Mouse (Mus musculus) stomach, postnatal 0 days (tissue): ENCODE measurements around the gene Slamf9. TPM values are rescaled to one million over a fixed set of nuclear protein-coding genes. Genes with fewer than 3 reads are reported as not detected.
A peak's percentile ranks its signal among the peaks of the same experiment; 100 is the strongest.

Experiments
- ATAC-seq: fragments of 200-750 bp; cut with Nextera tagmentation; 2 replicates; pipeline ENCODE4 v1.8.0; 2017; ENCODE audit not compliant: low FRiP score, low TSS enrichment
- DNase-seq: peaks from one replicate; pipeline ENCODE4 v3.0.0-alpha.2; 2016; ENCODE audit warnings: low spot score
- H3K27ac ChIP-seq: fragments of 300-500 bp; sonication (generic); replicated peaks from 2 replicates; pipeline ENCODE4 v1.5.1; 2014; ENCODE audit warnings: mild to moderate bottlenecking, control low read depth
- H3K27me3 ChIP-seq: fragments of 300-500 bp; sonication (generic); 2 replicates; pipeline ENCODE4 v1.6.1; 2014; ENCODE audit warnings: low read length; ENCODE audit not compliant: control insufficient read depth, insufficient read depth
- H3K36me3 ChIP-seq: fragments of 300-500 bp; sonication (generic); 2 replicates; pipeline ENCODE4 v1.6.1; 2014; ENCODE audit warnings: low read length, mixed read lengths; ENCODE audit not compliant: control insufficient read depth, insufficient read depth
- H3K4me1 ChIP-seq: fragments of 300-500 bp; sonication (generic); replicated peaks from 2 replicates; pipeline ENCODE4 v1.6.1; 2014; ENCODE audit warnings: antibody characterized with exemption; ENCODE audit not compliant: control insufficient read depth, insufficient read depth
- H3K4me2 ChIP-seq: fragments of 300-500 bp; sonication (generic); replicated peaks from 2 replicates; pipeline ENCODE4 v1.6.1; 2014; ENCODE audit warnings: low read depth, mild to moderate bottlenecking, control low read depth, moderate library complexity
- H3K4me3 ChIP-seq: fragments of 300-500 bp; sonication (generic); 2 replicates; pipeline ENCODE4 v1.5.1; 2014; ENCODE audit warnings: low read depth, low read length, control low read depth
- H3K9ac ChIP-seq: fragments of 300-500 bp; sonication (generic); 2 replicates; pipeline ENCODE4 v1.6.1; 2014; ENCODE audit warnings: mild to moderate bottlenecking, low read length, control low read depth, mixed read lengths
- H3K9me3 ChIP-seq: fragments of 300-500 bp; sonication (generic); 2 replicates; pipeline ENCODE4 v1.6.1; 2016; ENCODE audit warnings: low read length; ENCODE audit not compliant: control insufficient read depth
- CTCF ChIP-seq: IDR thresholded peaks from 2 replicates; pipeline ENCODE4 v1.5.1; 2016; ENCODE audit warnings: antibody characterized with exemption, low read depth, mild to moderate bottlenecking, moderate library complexity
- EP300 ChIP-seq: optimal IDR thresholded peaks from 2 replicates; pipeline ENCODE3; 2016; ENCODE audit warnings: antibody characterized with exemption
- WGBS: fragments of 180-500 bp; shearing (Covaris S2); extraction: QIAGEN DNeasy Blood & Tissue Kit; methylation state at CpG from one replicate; pipeline ENCODE4 v1.1.7; 2014; 5-methylcytosine and 5-hydroxymethylcytosine counted together
- polyA plus RNA-seq: library from polyadenylated mRNA; unstranded; fragments of >200 nt; fragmentation: Nextera tagmentation; extraction: Ambion mirVana; gene quantifications from 2 replicates; pipeline ENCODE4 v1.2.1, GENCODE M21; 2015

Gene Slamf9
- polyA plus RNA-seq, 1 experiment from 2014 or later = 1.8 TPM

DNA sequence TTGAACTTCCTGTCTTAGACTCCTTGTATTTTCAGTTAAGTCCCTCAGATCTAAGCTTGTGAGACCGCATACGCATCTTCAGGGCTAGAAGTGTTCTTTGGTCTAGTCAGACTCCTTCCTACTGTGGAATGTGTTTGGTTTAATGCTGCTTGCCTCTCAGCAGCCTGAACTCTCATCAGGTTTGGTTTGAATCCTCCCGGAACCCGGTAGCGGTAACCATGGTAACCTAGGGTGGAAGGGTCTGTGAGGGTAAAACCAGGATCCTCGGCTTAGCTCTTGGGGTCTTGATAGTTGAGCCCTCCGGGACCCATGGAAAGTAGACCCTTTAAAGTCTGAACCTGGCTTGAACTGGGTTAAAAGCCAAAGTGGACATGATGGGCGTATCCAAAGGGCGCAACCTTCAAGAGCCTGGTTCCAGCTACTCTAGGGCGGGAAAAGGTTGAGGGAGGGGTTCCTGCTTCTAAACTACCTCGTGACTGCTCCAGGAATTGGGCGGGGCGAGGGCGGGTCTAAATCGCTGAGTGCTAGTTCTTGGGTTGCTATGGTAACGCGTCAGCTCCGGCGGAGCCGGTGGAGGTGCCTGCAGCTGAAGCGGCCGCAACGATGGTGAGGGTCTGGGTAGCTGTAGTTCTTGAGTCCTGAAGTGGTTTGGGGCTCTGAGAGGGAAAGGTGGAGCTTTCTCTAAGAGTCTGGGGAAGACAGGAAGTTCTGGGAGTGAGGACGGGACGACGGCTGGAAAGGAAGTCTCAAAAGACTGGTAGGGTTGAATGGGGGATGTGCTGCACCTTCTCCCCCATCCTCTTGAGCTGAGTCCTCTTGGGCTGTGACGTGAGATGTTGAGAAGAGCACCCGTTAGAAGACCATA is 45.6 kb downstream of the Slamf9 start, which contains the start of gene Cfap45:
Gene Cfap45, plus strand, starts transcription at position 226 of the 865 bp plus-strand sequence.
- 5% methylated on average over 28 of the region's 28 CpGs for WGBS
- Histone ChIP-seq H3K36me3 (no peaks in the 10 kb centered on the region), H3K27ac (peak within 1 kb of the TSS; percentile 20; the same call in 1 of the 2 replicates), H3K9ac (0 out of 2 replicates have a peak within 1 kb of the TSS, but pooled peaks have one; percentile 9), H3K9me3 (no peaks in the 10 kb centered on the region), H3K4me1 (no peaks in the 10 kb centered on the region), H3K27me3 (no peaks in the 10 kb centered on the region), H3K4me2 (peak within 1 kb of the TSS; percentile 52), H3K4me3 (peak within 1 kb of the TSS; percentile 32)
- DNase-seq = peak; percentile 94
- no peak for TF ChIP-seq CTCF
- TF ChIP-seq EP300 = no peak
- peak; percentile 84 for ATAC-seq

DNA sequence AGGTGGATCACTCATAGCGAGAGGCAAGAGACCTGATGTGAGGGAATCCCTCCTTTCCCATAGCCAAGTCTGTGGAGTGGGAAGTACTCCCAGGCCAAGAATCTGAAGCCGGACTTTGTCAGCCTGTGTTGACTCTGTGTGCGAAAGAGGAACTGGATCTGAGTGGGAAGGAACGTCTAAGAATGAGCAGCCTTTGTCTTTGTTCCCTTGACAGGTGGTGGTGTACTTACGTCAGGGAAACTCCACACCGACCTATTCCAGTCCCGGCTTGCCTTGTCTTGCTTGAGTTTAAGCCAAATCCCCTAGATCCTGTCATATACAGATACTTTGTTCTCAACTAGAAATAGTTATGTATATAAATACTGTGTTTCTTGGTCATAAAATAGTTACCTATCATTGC is 47.4 kb downstream of the Slamf9 start:
- TF ChIP-seq CTCF (no peak), EP300 (no peak)
- Histone ChIP-seq H3K9me3 (no peaks in the 10 kb centered on the region), H3K4me1 (no peaks in the 10 kb centered on the region), H3K27ac (peak overlapping the region; percentile 31), H3K4me3 (no peak overlapping the region), H3K4me2 (no peak overlapping the region), H3K36me3 (no peaks in the 10 kb centered on the region), H3K27me3 (no peaks in the 10 kb centered on the region), H3K9ac (no peak overlapping the region)
- DNase-seq = peak; percentile 46
- 45% methylated on average over 7 of the region's 7 CpGs for WGBS
- ATAC-seq = peak; percentile 61

DNA sequence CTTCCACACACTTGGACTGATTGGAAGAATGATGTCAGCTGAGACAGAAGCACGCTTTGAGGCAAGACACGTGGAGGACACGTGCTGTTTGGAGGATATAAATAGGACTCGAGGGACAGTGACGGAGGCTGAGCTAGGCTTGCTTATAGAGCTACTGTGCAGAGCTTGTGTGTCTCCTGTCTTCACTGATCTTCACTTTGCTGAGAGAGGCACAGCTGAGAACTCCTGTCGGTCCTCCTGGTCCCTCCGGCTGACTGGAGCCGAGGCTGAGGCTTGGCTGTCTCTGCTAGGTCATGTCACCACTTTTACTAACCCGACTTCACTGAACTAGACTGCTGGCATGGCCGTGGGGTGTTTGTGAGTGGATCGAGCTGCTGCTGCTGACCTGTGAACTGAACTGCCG is 48.5 kb downstream of the Slamf9 start:
- no peak for ATAC-seq
- H3K27ac ChIP-seq = no peak overlapping the region; the same call in 1 of the 2 replicates
- 38% methylated on average over 12 of the region's 12 CpGs for WGBS

DNA sequence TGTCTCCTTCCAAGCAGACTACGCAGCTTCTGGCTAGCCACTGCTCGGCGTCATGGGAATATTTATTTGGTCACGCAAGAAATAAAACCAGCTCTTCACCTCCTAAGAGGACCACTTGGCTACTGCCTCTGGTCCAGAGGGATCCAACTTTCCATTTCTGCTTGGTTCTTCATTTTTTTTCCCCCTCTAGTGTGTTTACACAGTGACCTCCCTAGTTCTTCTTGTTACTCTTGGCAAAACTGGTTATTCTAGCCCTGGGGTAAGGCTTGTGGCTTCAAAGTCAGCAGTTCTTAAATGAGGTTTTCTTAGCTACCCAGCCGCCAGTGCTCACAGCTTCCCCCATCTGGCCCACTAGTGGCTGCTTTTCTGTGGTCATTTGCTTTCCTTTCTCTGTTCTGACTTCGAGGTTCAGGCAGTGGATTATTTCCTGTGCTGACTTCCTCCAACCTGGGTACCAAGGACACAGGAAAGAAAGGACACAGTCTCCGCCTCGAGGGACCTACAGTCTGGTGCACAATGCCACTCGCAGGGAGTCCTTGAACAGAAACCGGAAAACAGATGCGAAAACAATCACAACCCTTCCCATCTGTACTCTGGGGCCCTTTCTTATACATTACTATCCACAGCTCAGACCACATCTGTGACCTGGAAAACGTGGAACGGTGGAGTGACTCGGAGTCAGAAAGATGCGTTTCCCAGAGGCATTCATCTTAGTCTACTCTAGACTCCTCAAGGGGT is 50.0 kb downstream of the Slamf9 start:
- Histone ChIP-seq H3K4me2 (no peak overlapping the region), H3K27ac (peak overlapping the region; percentile 71)
- DNase-seq = peak; percentile 54

More for the DNA sequence above, 48.5 kb downstream of the Slamf9 start:
- Histone ChIP-seq H3K9ac (no peak overlapping the region), H3K36me3 (no peaks in the 10 kb centered on the region), H3K27me3 (no peaks in the 10 kb centered on the region), H3K9me3 (no peaks in the 10 kb centered on the region), H3K4me3 (no peak overlapping the region), H3K4me2 (no peak overlapping the region), H3K4me1 (no peaks in the 10 kb centered on the region)
- TF ChIP-seq CTCF = no peak
- TF ChIP-seq EP300 = no peak
- no peak for DNase-seq

DNA sequence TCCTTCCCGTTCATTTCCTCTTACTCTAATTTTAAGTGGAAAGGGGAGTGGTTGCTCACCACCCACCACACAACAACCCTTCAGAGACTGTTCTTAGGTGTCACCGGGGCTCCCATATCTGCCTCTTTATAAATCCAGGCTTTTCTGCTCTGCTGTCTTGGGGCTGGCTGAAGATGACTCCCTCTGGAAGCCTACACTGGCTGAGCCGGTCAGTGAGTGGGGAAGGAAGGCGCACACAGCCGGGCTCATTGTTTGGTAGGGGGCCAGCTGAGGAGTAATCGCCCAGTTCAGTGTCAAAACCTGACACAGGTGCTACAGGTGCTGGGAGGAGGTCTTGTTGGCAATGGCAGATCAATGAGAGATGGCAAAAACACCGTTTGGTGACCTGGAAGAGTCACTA is 50.8 kb downstream of the Slamf9 start:
- peak overlapping the region; percentile 8; the same call in 1 of the 2 replicates for H3K9ac ChIP-seq
- ATAC-seq (no peak), DNase-seq (peak; percentile 16)
- 0 out of 2 replicates have a peak overlapping the region, but pooled peaks have one; percentile 8 for H3K4me2 ChIP-seq
- H3K4me1 ChIP-seq = no peaks in the 10 kb centered on the region
- H3K4me3 ChIP-seq = no peak overlapping the region
- H3K9me3 ChIP-seq = no peaks in the 10 kb centered on the region
- 61% methylated on average over 7 of the region's 7 CpGs for WGBS
- TF ChIP-seq EP300 = no peak
- no peak for TF ChIP-seq CTCF
- H3K27ac ChIP-seq = peak overlapping the region; percentile 71
- H3K27me3 ChIP-seq = no peaks in the 10 kb centered on the region
- H3K36me3 ChIP-seq = no peaks in the 10 kb centered on the region

More for the DNA sequence above, 50.0 kb downstream of the Slamf9 start:
- Histone ChIP-seq H3K9me3 (no peaks in the 10 kb centered on the region), H3K27me3 (no peaks in the 10 kb centered on the region), H3K4me3 (no peak overlapping the region), H3K36me3 (no peaks in the 10 kb centered on the region), H3K9ac (no peak overlapping the region), H3K4me1 (no peaks in the 10 kb centered on the region)
- WGBS = 26% methylated on average over 15 of the region's 15 CpGs
- peak; percentile 22; the same call in 1 of the 2 replicates for ATAC-seq
- TF ChIP-seq EP300 (no peak), CTCF (peak; percentile 53)
